Mouse (Mus musculus): ENCODE data around the gene Pfdn4. TPM values are rescaled to one million over a fixed set of nuclear protein-coding genes. Genes with fewer than 3 reads are reported as not detected.

Pfdn4 gene
- polyA plus RNA-seq, 1 experiment: not detected

GRCm38 (mm10) chr2:170487202-170487601 is 9.0 kb upstream of the Pfdn4 start:
- TF ChIP-seq CTCF (IDR thresholded peaks at IDR 0.05; ENCODE audit: insufficient read depth, low read depth, low read length): no peak
- TF ChIP-seq POLR2A (IDR thresholded peaks at IDR 0.05; ENCODE audit: insufficient read depth, low read depth, low read length): no peak
- WGBS: 54% methylated on average over 7 of the region's 7 CpGs
- no peak overlapping the region for H3K27ac ChIP-seq (ENCODE audit: insufficient read depth, low read depth, low read length)
- no peaks in the 10 kb centered on the region for H3K4me1 ChIP-seq (ENCODE audit: control insufficient read depth, insufficient read depth, low read length)
- H3K4me3 ChIP-seq (ENCODE audit: insufficient read depth, low read depth, low read length): no peak overlapping the region

GRCm38 (mm10) chr2:170487890-170488502 is 8.2 kb upstream of the Pfdn4 start:
- Histone ChIP-seq H3K4me3 (ENCODE audit: insufficient read depth, low read depth, low read length) (no peak overlapping the region), H3K27ac (ENCODE audit: insufficient read depth, low read depth, low read length) (no peak overlapping the region), H3K4me1 (ENCODE audit: control insufficient read depth, insufficient read depth, low read length) (no peaks in the 10 kb centered on the region)
- WGBS: 51% methylated on average over 26 of the region's 26 CpGs
- no peak for TF ChIP-seq POLR2A (IDR thresholded peaks at IDR 0.05; ENCODE audit: insufficient read depth, low read depth, low read length)
- TF ChIP-seq CTCF (IDR thresholded peaks at IDR 0.05; ENCODE audit: insufficient read depth, low read depth, low read length): no peak

- Histone ChIP-seq H3K4me1 (ENCODE audit: control insufficient read depth, insufficient read depth, low read length) (peaks cover 4% of the 10 kb centered on the region; the same call in 1 of the 2 replicates), H3K27ac (ENCODE audit: insufficient read depth, low read depth, low read length) (no peak overlapping the region), H3K4me3 (ENCODE audit: insufficient read depth, low read depth, low read length) (no peak overlapping the region)
- WGBS: 11% methylated on average over 31 of the region's 31 CpGs
- TF ChIP-seq CTCF (IDR thresholded peaks at IDR 0.05; ENCODE audit: insufficient read depth, low read depth, low read length): no peak
- TF ChIP-seq POLR2A (IDR thresholded peaks at IDR 0.05; ENCODE audit: insufficient read depth, low read depth, low read length): no peak
Observed at GRCm38 (mm10) chr2:170494784-170495710, 1.2 kb upstream of the Pfdn4 start.

GRCm38 (mm10) chr2:170497091-170497566 is 901 bp downstream of the Pfdn4 start, which contains the start of gene Cyp24a1:
Cyp24a1 (minus strand) TSS chr2:170497145.
- Histone ChIP-seq H3K27ac (ENCODE audit: insufficient read depth, low read depth, low read length) (no peak within 1 kb of the TSS), H3K4me1 (ENCODE audit: control insufficient read depth, insufficient read depth, low read length) (peaks cover 4% of the 10 kb centered on the region; the same call in 1 of the 2 replicates), H3K4me3 (ENCODE audit: insufficient read depth, low read depth, low read length) (no peak within 1 kb of the TSS)
- WGBS: 2% methylated on average over 36 of the region's 36 CpGs
- no peak for TF ChIP-seq POLR2A (IDR thresholded peaks at IDR 0.05; ENCODE audit: insufficient read depth, low read depth, low read length)
- no peak for TF ChIP-seq CTCF (IDR thresholded peaks at IDR 0.05; ENCODE audit: insufficient read depth, low read depth, low read length)

GRCm38 (mm10) chr2:170498011-170498410 is 1.8 kb downstream of the Pfdn4 start:
- Histone ChIP-seq H3K27ac (ENCODE audit: insufficient read depth, low read depth, low read length) (no peak overlapping the region), H3K4me1 (ENCODE audit: control insufficient read depth, insufficient read depth, low read length) (peaks cover 4% of the 10 kb centered on the region; the same call in 1 of the 2 replicates), H3K4me3 (ENCODE audit: insufficient read depth, low read depth, low read length) (no peak overlapping the region)
- 35% methylated on average over 8 of the region's 8 CpGs for WGBS
- no peak for TF ChIP-seq POLR2A (IDR thresholded peaks at IDR 0.05; ENCODE audit: insufficient read depth, low read depth, low read length)
- TF ChIP-seq CTCF (IDR thresholded peaks at IDR 0.05; ENCODE audit: insufficient read depth, low read depth, low read length): no peak

GRCm38 (mm10) chr2:170503343-170503742 is 7.1 kb downstream of the Pfdn4 start:
- no peak overlapping the region for H3K4me3 ChIP-seq (ENCODE audit: insufficient read depth, low read depth, low read length)
- H3K27ac ChIP-seq (ENCODE audit: insufficient read depth, low read depth, low read length): no peak overlapping the region
- TF ChIP-seq POLR2A (IDR thresholded peaks at IDR 0.05; ENCODE audit: insufficient read depth, low read depth, low read length) (no peak), CTCF (IDR thresholded peaks at IDR 0.05; ENCODE audit: insufficient read depth, low read depth, low read length) (no peak)
- H3K4me1 ChIP-seq (ENCODE audit: control insufficient read depth, insufficient read depth, low read length): no peaks in the 10 kb centered on the region
- 45% methylated on average over 8 of the region's 8 CpGs for WGBS

GRCm38 (mm10) chr2:170503983-170504382 is 7.8 kb downstream of the Pfdn4 start:
- H3K4me3 ChIP-seq (ENCODE audit: insufficient read depth, low read depth, low read length): no peak overlapping the region
- WGBS: 47% methylated on average over 4 of the region's 4 CpGs
- no peak overlapping the region for H3K27ac ChIP-seq (ENCODE audit: insufficient read depth, low read depth, low read length)
- TF ChIP-seq POLR2A (IDR thresholded peaks at IDR 0.05; ENCODE audit: insufficient read depth, low read depth, low read length) (no peak), CTCF (IDR thresholded peaks at IDR 0.05; ENCODE audit: insufficient read depth, low read depth, low read length) (no peak)
- peaks cover 2% of the 10 kb centered on the region; the same call in 1 of the 2 replicates for H3K4me1 ChIP-seq (ENCODE audit: control insufficient read depth, insufficient read depth, low read length)

GRCm38 (mm10) chr2:170507734-170508133 is 11.5 kb downstream of the Pfdn4 start:
- WGBS: 4% methylated on average over 10 of the region's 10 CpGs
- Histone ChIP-seq H3K4me1 (ENCODE audit: control insufficient read depth, insufficient read depth, low read length) (peaks cover 5% of the 10 kb centered on the region; the same call in 1 of the 2 replicates), H3K4me3 (ENCODE audit: insufficient read depth, low read depth, low read length) (no peak overlapping the region), H3K27ac (ENCODE audit: insufficient read depth, low read depth, low read length) (no peak overlapping the region)
- TF ChIP-seq POLR2A (IDR thresholded peaks at IDR 0.05; ENCODE audit: insufficient read depth, low read depth, low read length): no peak
- TF ChIP-seq CTCF (IDR thresholded peaks at IDR 0.05; ENCODE audit: insufficient read depth, low read depth, low read length): no peak

GRCm38 (mm10) chr2:170508821-170509220 is 12.6 kb downstream of the Pfdn4 start:
- H3K4me3 ChIP-seq (ENCODE audit: insufficient read depth, low read depth, low read length): peak overlapping the region; percentile 17; the same call in 1 of the 2 replicates
- TF ChIP-seq CTCF (IDR thresholded peaks at IDR 0.05; ENCODE audit: insufficient read depth, low read depth, low read length): peak; percentile 57; the same call in 1 of the 2 replicates
- no peak for TF ChIP-seq POLR2A (IDR thresholded peaks at IDR 0.05; ENCODE audit: insufficient read depth, low read depth, low read length)
- H3K4me1 ChIP-seq (ENCODE audit: control insufficient read depth, insufficient read depth, low read length): peaks cover 9% of the 10 kb centered on the region; the same call in 1 of the 2 replicates
- H3K27ac ChIP-seq (ENCODE audit: insufficient read depth, low read depth, low read length): no peak overlapping the region
- under 1% methylated on average over 12 of the region's 12 CpGs for WGBS

Data from olfactory bulb, adult 2 months (tissue).